Mouse (Mus musculus) cerebellum, postnatal 25 days (tissue): ENCODE results near the gene Prr3.
"Not testable (repeated sequence)": the region's sequence is repeated elsewhere in the genome, so short reads cannot be mapped to it uniquely, and the experiment has no call there.

Experiments used
- DNase-seq, 2 experiments: peaks; one replicate each; pipeline ENCODE4 v3.0.0; 2021; ENCODE audit warnings: mixed read lengths in 2 of 2

Gene Prr3

GRCm38 (mm10) chr17:35979401-35980362 is at the start of gene Prr3, which contains the start of gene Gnl1:
TSS of gene Prr3 (minus strand) at chr17:35980236.
TSS of gene Gnl1 (plus strand) at chr17:35979851.
- DNase-seq = peak; percentile 94 to 96

- no peak for DNase-seq
These were observed 49.0 kb upstream of the Prr3 start for GRCm38 (mm10) chr17:36028879-36029619.

GRCm38 (mm10) chr17:36027663-36028062 is 47.6 kb upstream of the Prr3 start:
- no peak for DNase-seq

- no peak for DNase-seq
These were observed 45.9 kb upstream of the Prr3 start for GRCm38 (mm10) chr17:36025901-36026300.

- peak in 1 of 2 experiments; percentile 31 for DNase-seq
These were observed 45.2 kb upstream of the Prr3 start for GRCm38 (mm10) chr17:36025197-36025596.

GRCm38 (mm10) chr17:36023710-36024654 is 43.9 kb upstream of the Prr3 start:
- DNase-seq = no peak

- no peak for DNase-seq
These were observed 42.9 kb upstream of the Prr3 start for GRCm38 (mm10) chr17:36022922-36023321.

- DNase-seq = no peak
These were observed 42.1 kb upstream of the Prr3 start for GRCm38 (mm10) chr17:36022098-36022497.

GRCm38 (mm10) chr17:36021309-36021708 is 41.3 kb upstream of the Prr3 start:
- no peak for DNase-seq

GRCm38 (mm10) chr17:36020191-36021073 is 40.4 kb upstream of the Prr3 start, which contains the start of gene H2-T24:
TSS of gene H2-T24 (minus strand) at chr17:36020560.
- no peak for DNase-seq

GRCm38 (mm10) chr17:36019519-36019918 is 39.5 kb upstream of the Prr3 start:
- no peak for DNase-seq

- no peak for DNase-seq
These were observed 38.9 kb upstream of the Prr3 start for GRCm38 (mm10) chr17:36018979-36019378.

GRCm38 (mm10) chr17:36017046-36017445 is 37.0 kb upstream of the Prr3 start:
- peak; percentile 26 to 48 for DNase-seq

GRCm38 (mm10) chr17:36014977-36015376 is 34.9 kb upstream of the Prr3 start:
- DNase-seq = no peak

GRCm38 (mm10) chr17:36004409-36004808 is 24.4 kb upstream of the Prr3 start:
- not testable (repeated sequence) for DNase-seq

- no peak for DNase-seq
These were observed 23.3 kb upstream of the Prr3 start for GRCm38 (mm10) chr17:36003331-36003730.

- DNase-seq = no peak
These were observed 21.9 kb upstream of the Prr3 start for GRCm38 (mm10) chr17:36001966-36002365.

- no peak for DNase-seq
These were observed 21.3 kb upstream of the Prr3 start for GRCm38 (mm10) chr17:36001121-36001897.

- no peak for DNase-seq
These were observed 20.3 kb upstream of the Prr3 start for GRCm38 (mm10) chr17:36000349-36000748.

GRCm38 (mm10) chr17:35999356-35999755 is 19.3 kb upstream of the Prr3 start:
- no peak for DNase-seq
